Mouse (Mus musculus): Measurements from ENCODE around the gene Glrx3. TPM values are rescaled to one million over a fixed set of nuclear protein-coding genes. Genes with fewer than 3 reads are reported as not detected.

The Glrx3 gene
- polyA plus RNA-seq, 1 experiment from 2014 or later = 251 TPM

Other genes starting within 250 kb of the Glrx3 start
- gene Ebf3, start 123.2 kb upstream of the Glrx3 start, polyA plus RNA-seq (2015; fragmentation: Nextera tagmentation; extraction: Ambion mirVana) = 1.5 and 1.6 TPM in 2 replicates
- 23.4 and 25.9 TPM in 2 replicates for gene 9430038I01Rik, start 26.9 kb upstream of the Glrx3 start, polyA plus RNA-seq (2015; fragmentation: Nextera tagmentation; extraction: Ambion mirVana)